Mouse (Mus musculus): ENCODE measurements around the gene Olfr1201. TPM values are rescaled to one million over a fixed set of nuclear protein-coding genes. Genes with fewer than 3 reads are reported as not detected.

Gene Olfr1201
- total RNA-seq (2022), result not detected

DNA sequence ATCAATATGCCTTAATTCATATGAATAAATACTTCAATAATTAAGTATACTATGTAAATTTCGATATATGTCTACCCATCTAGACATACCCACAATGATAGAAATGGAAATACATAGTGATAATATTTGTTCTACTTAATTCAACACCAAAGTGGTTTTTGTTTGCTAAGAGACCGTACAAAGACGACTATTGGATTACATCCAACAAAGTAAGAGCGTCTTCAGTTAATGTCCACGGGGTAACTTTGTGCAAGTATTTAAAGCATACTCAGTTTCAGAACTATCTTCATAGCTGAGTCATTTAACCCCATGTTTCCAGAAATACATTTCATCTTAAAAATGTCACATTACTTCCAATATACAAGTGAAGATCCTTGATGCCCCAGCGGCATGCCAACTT is at the start of gene Olfr1201:
Gene Olfr1201 (plus strand): TSS at position 301 of the 400 bp plus-strand sequence.
- DNase-seq (ENCODE audit: low spot score), result no peak

DNA sequence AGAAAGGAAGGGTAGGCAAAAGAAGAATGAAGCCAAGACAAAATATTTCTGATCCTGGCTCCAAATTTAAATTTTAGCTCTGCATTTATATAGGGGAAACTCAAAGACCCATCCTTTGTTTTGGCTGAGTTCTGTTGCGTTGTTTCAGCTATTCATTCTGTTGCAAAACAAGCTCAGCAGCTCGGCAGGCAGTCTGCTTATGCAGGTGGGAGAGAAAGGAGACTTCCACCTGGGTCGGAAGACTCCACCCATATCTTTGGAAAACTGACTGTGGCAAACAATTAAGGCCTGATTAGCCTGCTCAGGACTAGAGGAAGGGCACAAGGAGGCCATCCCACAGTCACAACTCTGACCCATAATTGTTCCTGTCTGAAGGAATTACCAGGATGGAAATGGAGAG is 49.5 kb upstream of the Olfr1201 start:
- no peak for DNase-seq (ENCODE audit: low spot score)

DNA sequence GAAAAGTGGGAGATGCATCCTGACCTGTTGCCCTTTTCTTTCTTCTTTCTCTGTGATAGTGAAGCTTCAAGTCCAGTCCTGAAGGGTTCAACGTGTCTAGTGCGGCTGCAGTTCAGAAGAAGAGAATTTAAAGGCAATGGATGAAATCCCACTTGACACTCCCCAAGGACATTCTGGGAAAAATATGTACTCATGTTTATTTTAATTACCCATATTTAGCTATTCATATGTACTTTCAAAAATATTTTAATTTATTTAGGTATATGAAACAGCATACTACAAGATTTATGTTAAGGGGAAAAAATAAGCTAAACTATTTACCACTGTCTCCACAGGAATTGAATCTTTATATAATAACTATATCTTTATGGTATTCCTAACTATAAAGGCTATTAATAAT is 41.6 kb upstream of the Olfr1201 start, which contains the start of gene Olfr1198:
Gene Olfr1198 (minus strand): TSS at position 101 of the 400 bp plus-strand sequence.
- no peak for DNase-seq (ENCODE audit: low spot score)

DNA sequence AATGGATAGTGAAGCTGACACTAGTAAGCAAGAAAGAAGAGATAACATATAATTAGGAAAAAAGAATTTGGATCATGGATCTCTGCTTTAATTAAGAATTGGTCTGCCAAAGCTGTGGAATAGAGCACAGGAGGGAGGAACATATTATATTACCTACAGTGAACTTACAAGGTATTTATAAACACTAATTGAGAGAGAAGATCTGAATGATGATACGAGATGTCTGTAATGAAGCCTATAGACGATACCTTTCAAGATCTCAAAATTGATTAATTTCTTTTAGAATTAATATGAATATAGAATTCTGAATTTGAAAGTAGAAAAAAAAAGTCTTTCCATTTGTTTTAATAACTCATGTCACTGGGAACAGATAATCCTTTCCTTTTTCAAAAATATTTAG is 32.5 kb upstream of the Olfr1201 start, which contains the start of gene Olfr1199:
Gene Olfr1199 (minus strand): TSS at position 101 of the 400 bp plus-strand sequence.
- no peak for DNase-seq (ENCODE audit: low spot score)

DNA sequence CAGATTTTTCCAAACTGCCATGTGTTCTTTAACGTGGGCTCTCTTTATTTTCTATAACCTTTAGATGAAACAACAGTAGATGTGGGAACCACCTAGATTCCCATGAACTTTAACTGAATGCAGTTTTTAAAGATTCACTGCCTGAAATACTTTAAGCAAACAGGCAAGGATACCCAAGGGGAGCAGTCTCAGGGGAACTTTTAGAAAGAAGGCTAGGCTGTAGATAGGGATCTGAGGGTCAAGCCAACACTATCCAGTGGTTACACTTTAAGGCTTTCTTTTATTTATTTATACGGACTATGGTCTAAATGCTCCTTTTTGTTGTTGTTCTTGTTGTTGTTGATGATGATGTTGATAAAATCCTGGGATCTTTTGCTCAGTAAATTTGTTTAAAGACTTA is 22.4 kb upstream of the Olfr1201 start, which contains the start of gene Olfr1200:
Gene Olfr1200 (minus strand): TSS at position 101 of the 400 bp plus-strand sequence.
- no peak for DNase-seq (ENCODE audit: low spot score)

DNA sequence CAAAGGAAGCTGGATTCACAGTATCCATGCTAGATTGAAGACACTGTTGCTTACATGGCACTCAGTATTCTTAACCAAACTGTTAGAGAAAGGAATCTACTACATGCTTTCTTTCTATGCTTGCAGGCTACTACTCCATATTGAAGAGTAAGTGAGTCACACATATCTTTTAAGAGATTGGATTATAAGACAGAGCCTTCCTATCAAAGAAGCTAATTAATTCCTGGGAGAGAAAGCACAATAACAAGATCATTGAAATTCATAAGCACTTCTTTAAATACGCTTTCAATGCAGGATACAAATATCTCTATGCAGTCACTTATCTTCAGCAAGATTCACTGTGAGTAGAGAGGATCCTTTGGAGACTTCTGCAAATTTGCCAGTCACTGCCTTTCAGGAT is 21.4 kb downstream of the Olfr1201 start, which contains the start of gene Olfr1202:
Gene Olfr1202 (plus strand): TSS at position 301 of the 400 bp plus-strand sequence.
- DNase-seq (ENCODE audit: low spot score), result no peak

DNA sequence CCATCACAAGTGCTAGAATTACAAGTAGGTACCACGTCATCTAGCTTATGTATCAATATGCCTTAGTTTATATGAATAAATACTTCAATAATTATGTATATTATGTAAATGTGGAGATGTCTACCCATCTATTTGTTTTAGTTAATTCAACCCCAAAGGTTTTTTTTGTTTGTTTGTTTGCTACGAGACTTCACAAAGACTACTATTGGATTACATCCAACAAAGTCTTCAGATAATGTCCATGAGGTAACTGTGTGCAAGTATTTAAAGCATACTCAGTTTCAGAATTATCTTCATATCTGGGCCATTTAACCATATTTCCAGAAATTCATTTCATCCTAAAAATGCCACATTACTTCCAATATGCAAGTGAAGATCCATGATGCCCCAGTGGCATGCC is 36.6 kb downstream of the Olfr1201 start, which contains the start of gene Olfr1205:
Gene Olfr1205 (plus strand): TSS at position 301 of the 400 bp plus-strand sequence.
- no peak for DNase-seq (ENCODE audit: low spot score)

- no peak for DNase-seq (ENCODE audit: low spot score)
Measured at GRCm38 (mm10) chr2:88838477-88838876, 45.6 kb downstream of the Olfr1201 start.

Other genes with a start within 250 kb of the Olfr1201 start
- gene Olfr1188, start 236.1 kb upstream of the Olfr1201 start, total RNA-seq (2022), result not detected
- not detected for gene Olfr1189, start 206.6 kb upstream of the Olfr1201 start, total RNA-seq (2022)
- not detected for gene Olfr1191-ps1, start 152.5 kb upstream of the Olfr1201 start, total RNA-seq (2022)
- not detected for gene Olfr1192-ps1, start 144.5 kb upstream of the Olfr1201 start, total RNA-seq (2022)
- gene Olfr1193, start 117.4 kb upstream of the Olfr1201 start, total RNA-seq (2022), result not detected
- gene Olfr1195, start 103.8 kb upstream of the Olfr1201 start, total RNA-seq (2022), result not detected
- not detected for gene Olfr1196, start 88.4 kb upstream of the Olfr1201 start, total RNA-seq (2022)
- gene Olfr1197, start 60.7 kb upstream of the Olfr1201 start, total RNA-seq (2022), result not detected
- not detected for gene Olfr1198, start 41.7 kb upstream of the Olfr1201 start, total RNA-seq (2022)
- not detected for gene Olfr1199, start 32.6 kb upstream of the Olfr1201 start, total RNA-seq (2022)
- gene Olfr1200, start 22.5 kb upstream of the Olfr1201 start, total RNA-seq (2022), result not detected
- not detected for gene Olfr1202, start 21.5 kb downstream of the Olfr1201 start, total RNA-seq (2022)
- gene Olfr1205, start 36.7 kb downstream of the Olfr1201 start, total RNA-seq (2022), result not detected
- not detected for gene Olfr1204, start 56.3 kb downstream of the Olfr1201 start, total RNA-seq (2022)
- not detected for gene Olfr1206, start 70.2 kb downstream of the Olfr1201 start, total RNA-seq (2022)
- not detected for gene Olfr1208, start 109.3 kb downstream of the Olfr1201 start, total RNA-seq (2022)
- not detected for gene Olfr1209, start 122.1 kb downstream of the Olfr1201 start, total RNA-seq (2022)
- not detected for gene Olfr1211, start 145.1 kb downstream of the Olfr1201 start, total RNA-seq (2022)
- not detected for gene Olfr1212, start 160.9 kb downstream of the Olfr1201 start, total RNA-seq (2022)
- not detected for gene Gm13762, start 187.2 kb downstream of the Olfr1201 start, total RNA-seq (2022)
- not detected for gene Olfr1214, start 199.6 kb downstream of the Olfr1201 start, total RNA-seq (2022)
- gene Olfr1215, start 213.9 kb downstream of the Olfr1201 start, total RNA-seq (2022), result not detected
- not detected for gene Olfr1216, start 225.3 kb downstream of the Olfr1201 start, total RNA-seq (2022)
- not detected for gene Olfr1217, start 239.0 kb downstream of the Olfr1201 start, total RNA-seq (2022)